Mouse (Mus musculus) embryonic stem cell, embryonic (primary cell): ENCODE measurements around the gene Atp5f1.

ENCODE experiments used
- CTCF ChIA-PET, 4 experiments: fragments of 300-600 bp in 2 of 4; fragments of 350-600 bp in 2 of 4; sonication (Branson Sonifier 250); formaldehyde crosslinking; loops; one replicate each; lab custom pipeline; 2022; ENCODE audit warnings: inconsistent platforms in 2 of 4; lab: Charles Lee
- POLR2A ChIA-PET, 4 experiments: fragments of 300-600 bp in 2 of 4; fragments of 350-600 bp in 2 of 4; sonication (Branson Sonifier 250); formaldehyde crosslinking; loops; one replicate each; lab custom pipeline; 2022; ENCODE audit warnings: antibody characterized with exemption in 4 of 4, inconsistent platforms in 1 of 4; lab: Charles Lee

Gene Atp5f1

DNA sequence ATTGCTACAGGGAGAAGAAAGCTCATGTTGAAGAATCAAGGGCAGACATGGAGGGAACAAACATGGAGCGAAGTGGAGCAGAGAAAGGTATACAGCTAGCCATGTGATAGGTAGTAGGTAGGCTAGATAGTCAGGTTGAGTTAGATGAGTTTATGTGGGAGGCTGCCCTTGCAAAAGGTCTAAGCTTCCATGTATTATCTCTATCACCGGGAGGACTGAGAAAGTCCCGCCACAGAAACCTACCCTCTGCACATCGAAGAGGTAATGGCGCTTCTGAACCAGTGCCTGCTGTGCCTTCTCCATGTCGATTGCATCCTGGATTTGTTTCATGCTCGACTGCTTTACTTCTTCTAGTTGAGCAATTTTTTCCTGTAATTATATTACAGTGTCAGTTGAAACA lies 8.6 kb downstream of the Atp5f1 start:
- ChIA-PET POLR2A (interaction anchor here in 3 of 4 experiments (0.8 to 6.9 kb wide), 21 partner anchors 7 to 23 kb away, joined by 3 to 89 read pairs (median 5); partner anchors contain the start of genes Atp5f1 (in 3 of the 3) and Wdr77 (in 3 of the 3)), CTCF (no interaction called here)

DNA sequence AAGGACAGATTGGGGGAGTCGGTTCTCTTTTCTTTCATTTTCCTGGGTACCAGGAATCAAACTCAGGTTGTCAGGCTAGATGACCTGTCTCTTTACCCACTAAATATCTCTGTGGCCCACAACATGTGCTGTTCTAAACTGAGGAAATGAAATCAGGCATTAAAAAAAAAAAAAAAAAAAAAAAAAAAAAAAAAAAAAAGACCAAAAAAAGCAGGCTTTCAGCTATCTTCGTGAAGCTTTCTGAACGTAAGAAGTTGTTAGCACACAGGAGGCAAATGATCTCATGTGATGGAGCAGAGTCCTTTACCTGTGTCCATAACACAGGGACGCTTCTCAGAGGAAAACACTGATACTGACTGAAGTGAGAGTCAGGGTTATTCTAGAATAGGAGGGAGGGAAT lies 23.8 kb downstream of the Atp5f1 start:
- POLR2A ChIA-PET = interaction anchor here in 3 of 4 experiments (0.6 to 2.1 kb wide), 12 partner anchors 8 to 1656 kb away, joined by 3 to 9 read pairs (median 4); partner anchors contain the start of genes Ovgp1 (in 1 of the 3) and Wdr77 (in 1 of the 3)
- CTCF ChIA-PET = interaction anchor here in 1 of 4 experiments (0.6 kb wide), 1 partner anchor 843 kb away, joined by 3 read pairs; no protein-coding TSS in a partner anchor

DNA sequence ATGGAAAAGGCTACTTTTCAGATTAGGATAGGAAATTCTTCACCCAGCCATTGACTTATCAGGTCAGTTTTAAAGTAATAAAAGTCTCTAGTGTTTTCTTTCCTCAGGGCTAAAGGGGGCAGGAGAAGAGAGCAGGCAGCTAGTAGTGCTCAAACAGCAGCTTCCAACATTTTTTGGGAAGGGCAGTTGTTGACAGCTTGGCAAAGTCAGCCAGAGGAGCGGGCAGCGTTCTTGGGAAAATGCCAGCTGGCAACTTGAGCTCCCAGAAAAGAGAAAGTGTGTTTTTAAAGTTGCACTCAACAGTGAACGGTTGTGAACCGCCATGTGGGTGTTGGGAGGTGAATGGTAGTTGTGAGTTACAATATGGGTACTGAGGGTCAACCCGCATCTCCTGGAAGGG lies 24.9 kb downstream of the Atp5f1 start:
- POLR2A ChIA-PET = interaction anchor here in 2 of 4 experiments (1.2 to 2.3 kb wide), 7 partner anchors 8 to 36 kb away, joined by 3 to 10 read pairs (median 6); partner anchors contain the start of gene Wdr77 (in 2 of the 2)
- CTCF ChIA-PET = no interaction called here

DNA sequence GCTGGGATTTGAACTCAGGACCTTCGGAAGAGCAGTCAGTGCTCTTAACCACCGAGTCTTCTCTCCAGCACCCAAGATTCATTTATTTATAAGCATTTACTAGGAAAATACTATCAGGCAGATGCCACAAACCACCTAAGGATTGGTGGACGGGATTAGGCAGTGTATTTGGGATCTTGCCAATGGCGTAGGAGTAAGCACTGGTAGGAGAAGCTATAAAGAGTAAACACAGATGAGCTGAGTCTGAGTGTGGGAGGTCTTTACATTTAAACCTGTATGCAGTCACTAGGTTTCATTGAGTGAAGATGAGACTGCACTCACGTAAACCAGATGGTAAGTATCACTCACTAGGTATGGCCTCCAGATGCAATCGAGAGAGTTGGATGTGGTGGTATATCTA lies 26.0 kb downstream of the Atp5f1 start:
- ChIA-PET POLR2A (interaction anchor here in 2 of 4 experiments (1.2 to 2.3 kb wide), 5 partner anchors 10 to 37 kb away, joined by 3 to 10 read pairs (median 6); partner anchors contain the start of gene Wdr77 (in 2 of the 2)), CTCF (no interaction called here)

DNA sequence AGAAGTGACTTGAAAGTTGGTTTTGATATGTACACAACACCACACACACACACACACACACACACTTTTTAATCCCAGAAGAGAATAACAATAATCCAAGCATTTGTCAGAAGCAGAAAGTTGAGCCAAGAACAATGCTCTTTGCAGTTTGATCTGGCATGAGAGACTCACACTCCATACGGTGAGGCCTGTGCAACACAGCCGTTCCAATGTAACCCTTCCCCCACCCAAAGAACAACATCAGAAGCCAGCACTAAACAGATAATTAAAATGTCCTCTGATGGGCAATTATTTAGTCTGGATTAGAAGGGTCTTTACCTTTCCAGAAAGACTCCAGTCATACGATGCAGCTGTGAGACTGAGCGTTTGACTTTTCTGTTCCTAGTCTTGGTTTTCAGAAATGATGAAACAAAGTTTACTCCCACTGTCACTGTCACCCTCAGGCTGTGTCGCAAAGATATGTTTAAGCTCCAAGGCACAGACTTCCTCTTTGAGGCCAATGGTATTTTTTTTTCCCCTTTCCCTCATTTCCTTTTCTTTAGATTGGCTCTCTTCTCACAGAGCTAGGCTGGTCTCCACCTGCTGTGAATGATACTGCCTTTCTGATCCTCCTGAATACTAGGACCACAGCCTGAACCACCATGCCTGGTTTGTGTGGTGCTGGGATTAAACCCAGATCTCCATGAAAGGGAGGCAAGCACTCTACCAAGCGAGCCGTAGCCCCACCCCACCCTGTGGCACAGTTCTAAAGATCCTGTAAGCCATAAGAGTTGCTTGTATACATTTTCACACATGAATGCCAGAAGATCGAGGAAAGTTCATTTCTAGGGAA lies 27.4 kb downstream of the Atp5f1 start, which contains the start of gene I830077J02Rik:
TSS of gene I830077J02Rik (minus strand) at position 425 of the 832 bp plus-strand sequence.
- CTCF ChIA-PET = no interaction called here
- POLR2A ChIA-PET = interaction anchor here in 3 of 4 experiments (1.0 to 1.4 kb wide), 5 partner anchors 10 to 32 kb away, joined by 3 to 5 read pairs (median 3); partner anchors contain the start of gene Wdr77 (in 1 of the 3)

DNA sequence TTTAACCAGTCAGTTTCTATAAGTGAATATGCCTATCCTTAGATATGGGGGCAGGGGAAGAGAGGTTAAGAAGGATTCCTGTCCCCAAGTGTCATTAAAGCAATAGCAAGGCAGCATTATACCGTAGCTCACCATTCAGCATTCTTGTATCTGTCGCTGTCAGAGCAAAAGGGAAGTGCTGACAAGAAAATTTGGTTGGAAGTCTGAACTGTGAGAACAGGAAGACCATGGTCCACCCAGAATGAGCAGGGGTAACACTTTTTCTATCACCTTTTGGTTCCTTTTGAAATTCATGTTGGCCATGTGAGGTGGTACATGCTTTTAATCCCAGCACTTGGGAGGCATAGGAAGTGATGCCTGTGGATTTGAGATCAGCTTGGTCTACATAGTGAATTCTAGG lies 28.8 kb downstream of the Atp5f1 start:
- ChIA-PET CTCF (no interaction called here), POLR2A (interaction anchor here in 2 of 4 experiments (0.8 to 1.2 kb wide), 2 partner anchors 16 to 19 kb away, joined by 3 to 4 read pairs; no protein-coding TSS in a partner anchor)

DNA sequence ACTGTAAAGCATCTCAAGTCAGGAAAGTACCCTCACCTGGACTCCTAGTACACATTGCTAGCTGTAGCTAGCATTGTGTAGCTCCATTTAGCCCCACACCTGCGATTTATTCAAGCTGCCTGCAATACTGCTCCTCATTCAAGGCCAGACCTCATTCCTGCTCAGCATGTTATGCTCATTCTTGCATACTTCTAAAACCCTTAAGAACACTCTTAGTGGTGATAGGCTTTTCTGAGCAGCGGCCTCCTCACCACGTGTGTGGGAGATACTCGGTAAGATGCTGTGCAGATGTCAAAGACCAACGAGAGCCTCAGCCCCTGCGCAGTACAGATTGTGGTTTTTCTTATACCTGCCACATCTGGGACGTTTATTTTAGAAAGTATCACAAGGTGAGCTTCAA lies 30.1 kb downstream of the Atp5f1 start:
- CTCF ChIA-PET = interaction anchor here in 1 of 4 experiments (0.6 kb wide), 1 partner anchor 117 kb away, joined by 4 read pairs; no protein-coding TSS in a partner anchor
- POLR2A ChIA-PET = interaction anchor here in 3 of 4 experiments (0.8 to 3.6 kb wide), 5 partner anchors 9 to 41 kb away, joined by 3 to 12 read pairs (median 3); partner anchors contain the start of gene Wdr77 (in 1 of the 3)

DNA sequence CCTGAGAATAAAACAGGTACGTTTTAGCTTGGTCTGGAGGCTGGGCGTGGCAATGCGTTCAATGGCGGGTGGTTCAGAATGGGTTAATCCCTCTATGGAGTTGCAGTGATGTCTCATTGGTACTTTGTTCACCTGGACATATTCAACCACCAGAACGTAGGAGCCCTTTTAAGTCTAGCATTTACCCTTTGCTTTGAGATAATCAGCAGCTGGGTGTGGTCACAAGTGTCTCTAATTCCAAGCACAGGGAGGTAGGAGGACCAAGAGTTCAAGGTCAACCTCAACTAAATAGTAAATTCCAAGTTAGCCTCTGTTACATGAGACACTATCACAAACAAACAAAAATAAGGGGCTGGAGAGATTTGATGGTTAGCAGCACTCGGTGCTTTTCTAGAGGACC lies 31.1 kb downstream of the Atp5f1 start:
- POLR2A ChIA-PET = interaction anchor here in 3 of 4 experiments (0.6 to 3.6 kb wide), 7 partner anchors 21 to 909 kb away, joined by 3 to 12 read pairs (median 4); partner anchors contain the start of gene Wdr77 (in 1 of the 3)
- CTCF ChIA-PET = interaction anchor here in 3 of 4 experiments (0.6 to 1.1 kb wide), 4 partner anchors 10 to 1214 kb away, joined by 3 to 5 read pairs (median 3); no protein-coding TSS in a partner anchor

DNA sequence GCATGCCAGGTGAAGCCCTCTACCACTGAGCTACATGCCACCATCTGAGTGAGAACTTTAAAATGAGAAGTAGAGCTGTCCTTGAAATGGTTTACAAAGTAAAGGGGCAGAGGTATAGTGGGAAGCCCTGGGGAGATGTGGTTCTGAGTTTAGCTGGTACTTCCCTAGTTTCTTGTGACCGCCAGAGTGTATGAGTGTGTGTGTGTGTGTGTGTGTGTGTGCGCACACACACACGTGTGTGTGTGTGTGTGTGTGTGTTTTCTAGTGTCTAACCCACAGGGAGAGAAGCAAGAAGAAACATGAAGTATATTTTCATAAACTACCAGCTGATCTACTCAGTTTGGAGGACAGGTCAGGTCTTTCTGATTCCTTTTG lies 31.7 kb downstream of the Atp5f1 start:
- CTCF ChIA-PET = interaction anchor here in 2 of 4 experiments (0.7 to 1.1 kb wide), 3 partner anchors 10 to 253 kb away, joined by 3 to 5 read pairs (median 3); no protein-coding TSS in a partner anchor
- POLR2A ChIA-PET = interaction anchor here in 3 of 4 experiments (0.6 to 3.6 kb wide), 10 partner anchors 9 to 909 kb away, joined by 3 to 12 read pairs (median 4); partner anchors contain the start of gene Wdr77 (in 2 of the 3)

DNA sequence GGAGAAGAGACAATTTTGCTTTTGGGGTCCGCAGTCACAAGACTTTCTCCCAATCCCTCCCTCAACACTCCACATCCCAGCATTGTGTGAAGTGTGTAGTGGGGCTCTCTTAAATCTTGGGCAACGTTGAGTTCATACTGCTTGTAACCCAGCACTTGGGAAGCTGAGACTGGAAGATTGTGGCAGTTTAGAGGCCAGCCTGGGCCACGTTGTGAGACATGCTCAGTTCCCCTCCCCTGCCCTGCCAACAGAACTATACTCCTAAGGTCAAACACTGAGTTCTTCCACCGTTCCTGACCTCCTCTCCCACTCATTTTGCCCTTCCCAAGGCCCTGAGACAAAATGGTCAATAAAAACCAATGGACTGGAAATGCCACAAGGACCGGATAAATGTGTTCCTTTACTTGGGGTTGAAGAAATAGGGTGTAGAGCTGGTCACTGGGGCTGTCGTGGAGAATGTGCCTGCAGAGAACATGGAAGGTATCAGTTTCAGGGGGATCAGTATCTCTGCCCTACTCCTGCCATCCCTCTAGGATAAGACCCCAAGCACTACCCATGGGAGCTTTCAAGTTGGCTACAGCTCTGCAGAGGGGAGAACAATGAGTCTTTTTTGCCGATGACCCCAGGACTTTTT lies 32.2 kb downstream of the Atp5f1 start:
- CTCF ChIA-PET = interaction anchor here in 2 of 4 experiments (0.7 to 1.1 kb wide), 2 partner anchors 9 to 28 kb away, joined by 3 to 5 read pairs; no protein-coding TSS in a partner anchor

DNA sequence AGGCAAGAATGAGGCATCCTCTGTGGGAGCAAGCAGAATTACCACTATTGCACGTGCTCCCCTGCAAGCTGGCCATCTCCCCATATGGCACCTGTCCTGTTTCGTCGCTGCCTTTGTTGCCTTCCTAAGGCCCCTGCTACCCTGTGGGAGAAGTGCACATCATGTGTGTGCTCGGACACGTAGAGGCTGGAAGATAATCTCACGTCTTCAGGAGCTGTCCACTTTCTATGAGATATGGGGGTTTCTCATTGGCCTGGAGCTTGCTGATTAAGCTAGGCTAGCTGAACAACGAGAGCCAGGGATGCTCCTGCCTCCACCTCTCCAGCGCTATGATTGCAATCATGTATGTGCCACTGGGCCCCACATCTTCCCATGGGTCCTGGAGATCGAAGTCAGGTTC lies 35.3 kb downstream of the Atp5f1 start:
- ChIA-PET CTCF (no interaction called here), POLR2A (no interaction called here)

More for the DNA sequence above, 32.2 kb downstream of the Atp5f1 start:
- POLR2A ChIA-PET = interaction anchor here in 3 of 4 experiments (0.6 to 3.6 kb wide), 8 partner anchors 8 to 31 kb away, joined by 3 to 12 read pairs (median 4); partner anchors contain the start of gene Wdr77 (in 2 of the 3)

DNA sequence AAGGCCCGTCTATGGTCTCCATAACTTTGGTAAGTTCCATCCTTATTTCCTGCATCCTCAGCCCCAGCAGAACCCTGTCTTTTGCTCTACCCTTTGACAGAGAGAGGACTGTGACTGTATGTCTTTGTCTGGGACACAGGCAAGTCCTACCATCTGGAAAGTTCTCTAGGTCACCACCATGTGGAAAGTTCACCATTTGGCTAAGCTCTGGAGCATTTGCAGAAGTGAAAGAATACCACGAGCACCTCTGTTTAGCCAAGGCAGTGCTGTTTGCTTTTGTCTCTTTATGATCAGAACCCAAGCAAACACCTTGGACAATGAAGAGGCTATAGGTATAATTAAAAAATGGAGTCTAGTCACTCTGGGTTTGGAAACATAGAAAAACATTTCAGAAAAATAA lies 37.9 kb downstream of the Atp5f1 start:
- ChIA-PET POLR2A (no interaction called here), CTCF (no interaction called here)

DNA sequence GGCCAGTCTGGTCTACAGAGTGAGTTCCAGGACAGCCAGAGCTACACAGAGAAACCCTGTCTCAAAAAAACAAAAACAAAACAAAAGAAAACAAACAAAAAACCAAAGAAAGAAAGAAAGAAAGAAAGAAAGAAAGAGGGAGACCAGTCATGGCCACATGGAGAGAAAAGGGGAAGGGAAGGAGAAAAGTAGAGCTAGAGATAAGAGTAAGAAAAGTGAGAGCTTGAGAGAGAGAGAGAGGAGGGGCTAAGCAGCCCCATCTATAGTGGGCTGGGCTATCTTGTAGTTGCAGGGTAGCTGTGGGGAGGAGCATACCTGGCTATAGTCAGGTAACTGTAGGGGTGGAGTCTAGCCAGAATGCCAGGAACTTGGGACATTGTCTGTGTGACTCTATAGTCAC lies 39.2 kb downstream of the Atp5f1 start:
- ChIA-PET CTCF (interaction anchor here in 2 of 4 experiments (0.7 to 1.2 kb wide), 2 partner anchors 19 to 21 kb away, joined by 5 to 6 read pairs; no protein-coding TSS in a partner anchor), POLR2A (interaction anchor here in 2 of 4 experiments (0.6 to 1.6 kb wide), 5 partner anchors 9 to 1061 kb away, joined by 3 to 4 read pairs (median 3); partner anchors contain the start of gene Wdr77 (in 1 of the 2))

DNA sequence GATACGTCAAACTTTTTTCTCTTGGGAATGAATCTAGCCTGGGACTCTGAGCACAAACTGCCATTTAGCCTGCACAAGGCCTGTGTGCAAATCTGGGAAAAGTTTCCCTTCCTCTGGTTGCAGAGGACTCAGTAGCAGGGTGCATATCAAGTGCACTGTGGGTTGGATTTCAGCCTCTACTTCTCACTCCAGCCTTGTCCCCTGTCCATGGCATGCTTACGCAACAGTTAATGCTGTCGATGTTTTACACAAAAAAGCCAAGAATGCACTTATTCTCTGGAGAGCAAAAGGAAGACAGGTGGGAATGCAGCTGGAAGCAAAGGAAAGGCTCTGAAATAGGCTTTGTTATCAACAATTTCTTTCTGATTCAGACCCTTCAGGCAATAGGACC lies 41.5 kb downstream of the Atp5f1 start:
- ChIA-PET POLR2A (interaction anchor here in 1 of 4 experiments (1.3 kb wide), 1 partner anchor 34 kb away, joined by 3 read pairs; no protein-coding TSS in a partner anchor), CTCF (interaction anchor here in 3 of 4 experiments (0.6 to 1.4 kb wide), 3 partner anchors 10 to 19 kb away, joined by 3 to 5 read pairs (median 4); no protein-coding TSS in a partner anchor)

DNA sequence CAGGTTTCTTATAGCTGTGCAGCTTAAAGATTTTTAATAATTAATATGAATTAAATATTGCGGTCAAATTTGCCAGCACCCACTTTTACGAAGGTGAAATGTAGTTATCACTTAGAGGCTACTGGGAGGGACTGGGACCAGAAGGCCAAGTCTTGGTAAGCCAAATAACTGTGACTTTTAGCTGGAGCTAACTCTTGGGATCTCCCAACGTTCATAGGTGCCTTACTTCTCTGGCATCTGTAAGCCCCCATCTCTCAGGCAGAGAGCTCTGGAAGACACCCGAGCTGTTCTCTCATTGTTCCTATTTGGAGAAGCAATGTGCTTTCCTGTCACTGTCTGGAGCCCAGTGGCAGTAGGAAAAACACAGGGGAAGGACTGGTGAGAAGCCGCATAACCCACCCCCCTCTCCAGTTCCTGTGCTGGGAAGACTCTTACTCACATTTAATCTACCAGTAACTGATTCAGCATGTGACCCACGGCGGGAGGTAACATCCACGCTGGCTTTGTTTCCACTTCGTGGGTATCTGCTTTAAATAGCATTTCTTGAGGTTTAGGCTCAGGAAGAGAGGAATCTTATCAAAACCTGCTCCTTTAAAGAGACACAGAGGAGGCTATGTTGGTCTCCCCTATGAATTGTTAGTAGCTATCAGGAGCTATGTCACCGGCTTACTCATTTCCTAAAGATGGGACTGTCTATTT lies 42.1 kb downstream of the Atp5f1 start:
- ChIA-PET CTCF (interaction anchor here in 2 of 4 experiments (0.6 to 1.4 kb wide), 2 partner anchors 10 to 18 kb away, joined by 4 to 5 read pairs; no protein-coding TSS in a partner anchor), POLR2A (interaction anchor here in 1 of 4 experiments (1.3 kb wide), 1 partner anchor 35 kb away, joined by 3 read pairs; no protein-coding TSS in a partner anchor)

DNA sequence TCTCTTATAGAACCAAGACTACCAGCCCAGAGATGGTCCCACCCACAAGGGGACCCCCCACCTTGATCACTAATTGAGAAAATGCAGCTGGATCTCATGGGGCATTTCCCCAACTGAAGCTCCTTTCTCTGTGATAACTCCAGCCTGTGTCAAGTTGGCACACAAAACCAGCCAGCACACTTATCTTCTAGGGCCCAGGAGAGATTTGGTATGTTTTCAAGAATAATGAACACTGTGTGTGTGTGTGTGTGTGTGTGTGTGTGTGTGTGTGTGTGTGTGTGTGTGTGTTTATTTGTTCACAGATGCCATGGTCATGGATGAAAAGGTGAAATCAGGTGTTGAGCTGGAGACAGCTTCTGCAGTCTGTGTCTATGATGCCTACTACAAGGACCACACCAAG lies 43.4 kb downstream of the Atp5f1 start:
- ChIA-PET CTCF (interaction anchor here in 2 of 4 experiments (0.6 to 1.7 kb wide), 2 partner anchors 16 to 1439 kb away, joined by 4 to 5 read pairs; no protein-coding TSS in a partner anchor), POLR2A (interaction anchor here in 1 of 4 experiments (1.0 kb wide), 1 partner anchor 9 kb away, joined by 3 read pairs; no protein-coding TSS in a partner anchor)

DNA sequence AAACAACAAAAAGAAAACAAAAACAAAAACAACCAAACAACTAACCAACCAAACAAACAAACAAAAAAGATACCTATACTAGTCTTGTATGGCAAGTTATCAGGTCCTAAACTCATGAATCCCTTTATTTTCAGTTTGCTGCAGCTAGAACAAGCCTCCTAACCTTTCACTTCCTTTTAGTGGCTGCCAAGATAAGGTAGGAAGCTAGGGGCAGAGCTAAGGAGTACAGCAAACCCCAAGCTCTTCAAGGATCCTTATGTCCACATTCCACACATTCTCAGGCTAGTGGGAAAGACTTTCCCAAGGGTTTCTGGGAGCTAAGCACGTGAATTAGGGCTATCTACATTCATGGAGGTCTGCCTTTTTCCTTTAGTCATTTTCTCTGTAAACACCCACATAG lies 44.6 kb downstream of the Atp5f1 start:
- CTCF ChIA-PET = interaction anchor here in 1 of 4 experiments (1.7 kb wide), 1 partner anchor 15 kb away, joined by 5 read pairs; no protein-coding TSS in a partner anchor
- POLR2A ChIA-PET = interaction anchor here in 1 of 4 experiments (2.8 kb wide), 1 partner anchor 44 kb away, joined by 11 read pairs; the partner anchor contains the start of genes Atp5f1 and Wdr77
